Mouse (Mus musculus): ENCODE data around the gene Ngb. TPM values are rescaled to one million over a fixed set of nuclear protein-coding genes. Genes with fewer than 3 reads are reported as not detected.

Ngb gene
- polyA plus RNA-seq, 1 experiment: 0.37 TPM

DNA sequence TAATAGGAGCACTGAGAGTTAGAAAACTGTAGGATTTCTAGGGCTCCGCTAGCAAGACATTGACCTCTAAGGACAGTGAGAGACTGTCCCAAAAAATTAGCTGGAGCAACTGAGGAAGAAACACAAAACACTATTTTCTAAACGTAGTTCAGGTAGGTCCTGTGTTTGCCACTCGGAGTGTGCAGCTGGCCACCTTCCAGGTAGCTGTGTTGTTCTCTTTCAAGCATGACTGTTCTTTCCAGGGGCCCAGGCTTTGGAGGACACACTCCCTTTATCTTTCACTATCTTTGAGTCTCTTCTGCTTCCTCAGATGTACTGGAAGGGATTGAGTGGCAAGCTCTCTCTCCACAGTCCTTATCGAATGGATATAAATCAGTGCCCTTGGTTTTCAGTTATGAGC is 1.1 kb upstream of the Ngb start:
- H3K4me3 ChIP-seq (ENCODE audit: low read depth, low read length): no peak overlapping the region
- TF ChIP-seq CTCF (IDR thresholded peaks at IDR 0.05; ENCODE audit: low read depth, low read length): no peak
- TF ChIP-seq EP300 (IDR thresholded peaks at IDR 0.05; ENCODE audit: insufficient read depth, low read depth, low read length): no peak
- TF ChIP-seq POLR2A (IDR thresholded peaks at IDR 0.05; ENCODE audit: insufficient read depth, low read length): no peak
- H3K9me3 ChIP-seq (replicated peaks; ENCODE audit: control insufficient read depth, insufficient read depth, low read length, poor library complexity, severe bottlenecking): no peaks in the 10 kb centered on the region
- H3K4me1 ChIP-seq (ENCODE audit: control insufficient read depth, insufficient read depth, low read length): no peaks in the 10 kb centered on the region
- no peak overlapping the region for H3K9ac ChIP-seq (ENCODE audit: low read depth, poor library complexity, severe bottlenecking)
- H3K27me3 ChIP-seq (ENCODE audit: control insufficient read depth, insufficient read depth, low read length, poor library complexity, severe bottlenecking): no peaks in the 10 kb centered on the region
- H3K36me3 ChIP-seq (ENCODE audit: control insufficient read depth, insufficient read depth, low read length, poor library complexity, severe bottlenecking): no peaks in the 10 kb centered on the region
- no peak overlapping the region for H3K27ac ChIP-seq (ENCODE audit: insufficient read depth, low read length)

DNA sequence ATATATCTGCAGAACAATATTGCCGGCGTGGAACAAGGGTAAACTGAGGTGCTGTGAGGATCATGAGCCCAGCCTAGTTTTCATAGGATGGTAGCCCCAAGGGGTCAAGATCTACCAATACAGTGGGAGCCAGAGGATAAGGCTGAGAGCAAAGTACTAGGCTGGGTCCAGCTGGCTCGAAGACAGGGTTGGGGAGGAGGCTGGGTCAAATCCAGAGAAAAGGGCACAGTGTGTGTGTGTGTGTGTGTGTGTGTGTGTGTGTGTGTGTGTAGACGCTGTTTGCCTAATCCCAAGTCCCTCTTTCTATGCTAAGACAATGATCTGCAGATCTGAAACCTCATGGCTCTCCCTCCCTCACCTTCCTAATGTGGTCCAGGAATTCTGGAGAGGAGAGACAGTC is 2.0 kb downstream of the Ngb start:
- H3K4me3 ChIP-seq (ENCODE audit: low read depth, low read length): no peak overlapping the region
- no peaks in the 10 kb centered on the region for H3K27me3 ChIP-seq (ENCODE audit: control insufficient read depth, insufficient read depth, low read length, poor library complexity, severe bottlenecking)
- H3K27ac ChIP-seq (ENCODE audit: insufficient read depth, low read length): no peak overlapping the region
- no peaks in the 10 kb centered on the region for H3K4me1 ChIP-seq (ENCODE audit: control insufficient read depth, insufficient read depth, low read length)
- no peak for TF ChIP-seq CTCF (IDR thresholded peaks at IDR 0.05; ENCODE audit: low read depth, low read length)
- TF ChIP-seq EP300 (IDR thresholded peaks at IDR 0.05; ENCODE audit: insufficient read depth, low read depth, low read length): no peak
- TF ChIP-seq POLR2A (IDR thresholded peaks at IDR 0.05; ENCODE audit: insufficient read depth, low read length): no peak
- no peaks in the 10 kb centered on the region for H3K9me3 ChIP-seq (replicated peaks; ENCODE audit: control insufficient read depth, insufficient read depth, low read length, poor library complexity, severe bottlenecking)
- no peak overlapping the region for H3K9ac ChIP-seq (ENCODE audit: low read depth, poor library complexity, severe bottlenecking)
- H3K36me3 ChIP-seq (ENCODE audit: control insufficient read depth, insufficient read depth, low read length, poor library complexity, severe bottlenecking): no peaks in the 10 kb centered on the region

DNA sequence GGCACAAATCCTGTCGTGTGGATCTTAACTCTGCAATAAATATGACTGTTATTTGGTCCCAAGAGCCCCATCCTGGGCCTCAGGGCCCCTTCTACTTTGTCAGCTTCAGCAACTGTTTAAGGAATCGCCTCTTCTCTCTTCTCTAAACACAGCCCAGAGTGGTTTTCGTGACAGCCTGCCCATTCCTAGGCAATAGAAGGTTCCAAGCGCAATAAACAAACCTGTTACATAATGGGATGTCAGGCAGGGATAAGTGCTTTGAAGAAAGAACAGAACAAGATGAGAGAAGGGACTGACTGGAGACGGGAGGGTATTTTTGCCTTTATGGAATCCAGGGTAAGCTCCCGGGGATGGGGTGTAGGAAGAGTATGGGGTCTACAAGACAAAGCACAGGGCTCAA is 8.7 kb downstream of the Ngb start:
- TF ChIP-seq POLR2A (IDR thresholded peaks at IDR 0.05; ENCODE audit: insufficient read depth, low read length): no peak
- no peak for TF ChIP-seq EP300 (IDR thresholded peaks at IDR 0.05; ENCODE audit: insufficient read depth, low read depth, low read length)
- no peak for TF ChIP-seq CTCF (IDR thresholded peaks at IDR 0.05; ENCODE audit: low read depth, low read length)
- H3K4me3 ChIP-seq (ENCODE audit: low read depth, low read length): no peak overlapping the region
- H3K9me3 ChIP-seq (replicated peaks; ENCODE audit: control insufficient read depth, insufficient read depth, low read length, poor library complexity, severe bottlenecking): no peaks in the 10 kb centered on the region
- no peaks in the 10 kb centered on the region for H3K36me3 ChIP-seq (ENCODE audit: control insufficient read depth, insufficient read depth, low read length, poor library complexity, severe bottlenecking)
- H3K9ac ChIP-seq (ENCODE audit: low read depth, poor library complexity, severe bottlenecking): no peak overlapping the region
- H3K27me3 ChIP-seq (ENCODE audit: control insufficient read depth, insufficient read depth, low read length, poor library complexity, severe bottlenecking): no peaks in the 10 kb centered on the region
- no peaks in the 10 kb centered on the region for H3K4me1 ChIP-seq (ENCODE audit: control insufficient read depth, insufficient read depth, low read length)
- no peak overlapping the region for H3K27ac ChIP-seq (ENCODE audit: insufficient read depth, low read length)

DNA sequence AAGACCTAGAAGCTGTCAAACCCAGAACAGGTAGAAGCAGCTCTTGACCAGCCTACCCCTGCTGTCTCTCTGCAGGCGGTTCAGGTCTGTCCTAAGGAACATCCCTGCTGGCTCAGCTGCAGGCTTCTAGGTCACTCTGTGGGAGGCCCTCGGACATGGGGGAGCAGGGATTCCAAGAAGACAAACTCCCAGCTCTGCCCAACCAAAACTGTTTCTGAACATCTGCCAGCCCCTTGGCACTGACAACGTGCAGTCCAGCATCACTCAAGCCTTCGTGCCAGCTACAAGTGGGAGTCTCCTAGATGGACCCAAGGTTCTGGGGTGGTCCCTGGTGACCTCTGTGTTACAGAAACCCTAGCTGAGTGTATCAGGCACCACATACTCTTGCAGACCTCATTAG is 9.1 kb downstream of the Ngb start:
- Histone ChIP-seq H3K27ac (ENCODE audit: insufficient read depth, low read length) (no peak overlapping the region), H3K4me3 (ENCODE audit: low read depth, low read length) (no peak overlapping the region), H3K36me3 (ENCODE audit: control insufficient read depth, insufficient read depth, low read length, poor library complexity, severe bottlenecking) (no peaks in the 10 kb centered on the region), H3K9me3 (replicated peaks; ENCODE audit: control insufficient read depth, insufficient read depth, low read length, poor library complexity, severe bottlenecking) (no peaks in the 10 kb centered on the region), H3K27me3 (ENCODE audit: control insufficient read depth, insufficient read depth, low read length, poor library complexity, severe bottlenecking) (no peaks in the 10 kb centered on the region), H3K4me1 (ENCODE audit: control insufficient read depth, insufficient read depth, low read length) (no peaks in the 10 kb centered on the region), H3K9ac (ENCODE audit: low read depth, poor library complexity, severe bottlenecking) (no peak overlapping the region)
- no peak for TF ChIP-seq EP300 (IDR thresholded peaks at IDR 0.05; ENCODE audit: insufficient read depth, low read depth, low read length)
- no peak for TF ChIP-seq CTCF (IDR thresholded peaks at IDR 0.05; ENCODE audit: low read depth, low read length)
- no peak for TF ChIP-seq POLR2A (IDR thresholded peaks at IDR 0.05; ENCODE audit: insufficient read depth, low read length)

DNA sequence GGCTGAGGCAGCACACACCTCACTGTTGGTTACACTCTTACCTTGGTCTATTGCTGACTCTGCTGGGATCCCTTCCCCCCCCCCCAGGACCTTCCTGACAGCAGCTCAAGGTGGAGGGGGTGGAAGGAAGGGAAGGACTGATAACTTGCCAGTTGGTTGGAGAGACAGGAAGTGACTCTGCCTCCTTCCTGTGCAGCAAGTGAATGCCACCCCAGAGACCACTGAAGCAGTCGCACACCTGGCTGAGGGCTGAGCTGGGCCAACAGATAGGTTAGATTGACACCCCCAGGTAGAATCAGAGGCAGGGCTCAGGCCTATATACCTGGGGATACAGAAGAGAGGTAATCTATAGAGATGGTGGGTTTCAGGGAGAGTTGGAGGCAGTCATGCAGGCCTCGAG is 10.4 kb downstream of the Ngb start:
- TF ChIP-seq CTCF (IDR thresholded peaks at IDR 0.05; ENCODE audit: low read depth, low read length): no peak
- TF ChIP-seq POLR2A (IDR thresholded peaks at IDR 0.05; ENCODE audit: insufficient read depth, low read length): no peak
- no peak for TF ChIP-seq EP300 (IDR thresholded peaks at IDR 0.05; ENCODE audit: insufficient read depth, low read depth, low read length)

DNA sequence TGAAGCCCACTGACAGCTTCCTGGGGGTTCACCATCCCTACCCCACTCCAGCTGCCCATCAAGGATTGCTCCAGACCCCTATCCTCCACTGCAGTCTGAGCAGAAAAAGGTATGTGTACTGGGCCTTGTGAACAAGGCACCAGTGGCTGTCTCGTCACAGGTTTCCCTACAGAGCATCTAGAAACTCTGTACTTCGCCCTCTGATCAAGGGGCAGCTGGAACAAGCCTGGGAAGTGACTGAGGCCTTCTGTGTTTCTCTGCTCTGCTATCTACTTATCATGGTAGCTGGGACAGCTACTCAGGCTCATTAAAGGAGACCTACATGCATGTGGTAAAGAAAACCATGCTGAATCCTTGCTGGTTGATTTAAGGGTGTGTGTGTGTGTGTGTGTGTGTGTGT is 12.6 kb downstream of the Ngb start:
- H3K4me3 ChIP-seq (ENCODE audit: low read depth, low read length): no peak overlapping the region
- H3K4me1 ChIP-seq (ENCODE audit: control insufficient read depth, insufficient read depth, low read length): no peaks in the 10 kb centered on the region
- no peaks in the 10 kb centered on the region for H3K36me3 ChIP-seq (ENCODE audit: control insufficient read depth, insufficient read depth, low read length, poor library complexity, severe bottlenecking)
- H3K27ac ChIP-seq (ENCODE audit: insufficient read depth, low read length): no peak overlapping the region
- no peaks in the 10 kb centered on the region for H3K9me3 ChIP-seq (replicated peaks; ENCODE audit: control insufficient read depth, insufficient read depth, low read length, poor library complexity, severe bottlenecking)
- no peak overlapping the region for H3K9ac ChIP-seq (ENCODE audit: low read depth, poor library complexity, severe bottlenecking)
- H3K27me3 ChIP-seq (ENCODE audit: control insufficient read depth, insufficient read depth, low read length, poor library complexity, severe bottlenecking): no peaks in the 10 kb centered on the region
- no peak for TF ChIP-seq POLR2A (IDR thresholded peaks at IDR 0.05; ENCODE audit: insufficient read depth, low read length)
- TF ChIP-seq CTCF (IDR thresholded peaks at IDR 0.05; ENCODE audit: low read depth, low read length): no peak
- no peak for TF ChIP-seq EP300 (IDR thresholded peaks at IDR 0.05; ENCODE audit: insufficient read depth, low read depth, low read length)

More for the DNA sequence above, 10.4 kb downstream of the Ngb start:
- H3K4me3 ChIP-seq (ENCODE audit: low read depth, low read length): no peak overlapping the region
- no peaks in the 10 kb centered on the region for H3K9me3 ChIP-seq (replicated peaks; ENCODE audit: control insufficient read depth, insufficient read depth, low read length, poor library complexity, severe bottlenecking)
- H3K9ac ChIP-seq (ENCODE audit: low read depth, poor library complexity, severe bottlenecking): no peak overlapping the region
- H3K4me1 ChIP-seq (ENCODE audit: control insufficient read depth, insufficient read depth, low read length): no peaks in the 10 kb centered on the region
- no peaks in the 10 kb centered on the region for H3K36me3 ChIP-seq (ENCODE audit: control insufficient read depth, insufficient read depth, low read length, poor library complexity, severe bottlenecking)
- H3K27ac ChIP-seq (ENCODE audit: insufficient read depth, low read length): no peak overlapping the region
- H3K27me3 ChIP-seq (ENCODE audit: control insufficient read depth, insufficient read depth, low read length, poor library complexity, severe bottlenecking): no peaks in the 10 kb centered on the region
